Comparison of ENCODE assay signal across 13 mouse cellular contexts in the genomic region with DNA sequence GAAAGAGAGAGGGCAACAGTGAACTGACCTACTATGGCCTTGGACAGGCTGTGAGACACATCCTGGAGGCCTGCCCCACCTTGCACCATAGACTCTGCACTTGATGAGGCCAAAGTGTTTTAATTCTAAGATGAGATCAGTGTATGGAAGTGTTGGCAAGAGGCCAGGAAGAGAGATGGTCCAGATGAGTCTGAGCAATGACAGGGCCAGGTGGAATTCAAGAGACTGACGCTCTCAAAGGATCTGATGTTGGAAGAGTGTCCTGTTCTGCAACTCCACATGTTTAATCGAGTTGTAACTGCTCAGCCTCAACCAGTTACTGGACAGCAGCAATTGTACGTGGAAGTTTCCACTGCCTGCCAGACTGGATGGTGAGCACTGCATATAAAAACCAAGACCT. TPM values are rescaled to one million over a fixed set of nuclear protein-coding genes. Genes with fewer than 3 reads are reported as not detected.
DNase-seq lines count a peak whose midpoint lies in the region; ATAC-seq and TF ChIP-seq lines count a peak whose summit lies in the region.
"Had no signal": no experiment of that assay in that cellular context is flagged by ENCODE, and none has a peak within 500 bp of the region (broad histone marks: within the 10 kb centered on the region; RNA-seq: fewer than 3 reads in every experiment).

No protein-coding gene starts in this region.

- no peak for TF ChIP-seq EP300 in heart, adult 2 months (IDR thresholded peaks at IDR 0.05; ENCODE audit: insufficient read depth, low read depth, low read length)

- H3K36me3 ChIP-seq in heart, adult 2 months (ENCODE audit: control insufficient read depth, insufficient read depth, low read length) = peaks cover 19% of the 10 kb centered on the region
- peaks cover 85% of the 10 kb centered on the region for H3K36me3 ChIP-seq in embryonic facial prominence, embryonic 15.5 days
- H3K36me3 ChIP-seq in small intestine, adult 2 months (ENCODE audit: control insufficient read depth, insufficient read depth, low read length) = peaks cover 83% of the 10 kb centered on the region

- no peak for TF ChIP-seq CTCF in heart, adult 2 months (IDR thresholded peaks at IDR 0.05)
- TF ChIP-seq CTCF in small intestine, adult 2 months (IDR thresholded peaks at IDR 0.05; ENCODE audit: extremely low read depth, insufficient read length, insufficient replicate concordance, low read depth, low read length) = no peak

- no peaks in the 10 kb centered on the region for H3K9me3 ChIP-seq in embryonic facial prominence, embryonic 15.5 days (replicated peaks)
- H3K9me3 ChIP-seq: liver, embryonic 13.5 days; megakaryocyte, embryonic 14.5 days had no signal

- DNase-seq in heart, adult 2 months = peak in 1 of 2 experiments; percentile 23
- DNase-seq in heart, postnatal 25 days (ENCODE audit: low spot score) = no peak
- DNase-seq in kidney, adult 11 months = peak; percentile 30
- DNase-seq in kidney, postnatal 4 days = no peak
- DNase-seq in left cerebral cortex, adult 18-20 months (ENCODE audit: low spot score in 2 of 2) = no peak
- DNase-seq: B cell, adult 2 months; liver, embryonic 13.5 days; spleen, adult 18-20 months; thymus, postnatal 4 days had no signal

- 43% methylated on average over 3 of the region's 3 CpGs for WGBS in heart, adult 2 months
- 61% methylated on average over 3 of the region's 3 CpGs for WGBS in embryonic facial prominence, embryonic 15.5 days
- 74% methylated on average over 3 of the region's 3 CpGs for WGBS in small intestine, adult 2 months

- no peak for TF ChIP-seq POLR2A in heart, adult 2 months (IDR thresholded peaks at IDR 0.05; ENCODE audit: insufficient read depth, low read depth, low read length)
- no peak for TF ChIP-seq POLR2A in small intestine, adult 2 months (IDR thresholded peaks at IDR 0.05; ENCODE audit: low read depth, low read length)

- H3K4me1 ChIP-seq in heart, adult 2 months (ENCODE audit: control insufficient read depth, insufficient read depth, low read length) = peaks cover 2% of the 10 kb centered on the region; the same call in 1 of the 2 replicates
- peaks cover 2% of the 10 kb centered on the region for H3K4me1 ChIP-seq in embryonic facial prominence, embryonic 15.5 days
- no peaks in the 10 kb centered on the region for H3K4me1 ChIP-seq in small intestine, adult 2 months (ENCODE audit: control insufficient read depth, insufficient read depth, insufficient read length, low read length)
- H3K4me1 ChIP-seq: liver, embryonic 13.5 days had no signal

- ATAC-seq in embryonic facial prominence, embryonic 15.5 days (ENCODE audit: insufficient number of reproducible peaks, low FRiP score, low TSS enrichment, low read depth) = 0 out of 2 replicates have a peak, but pooled peaks have one; percentile 27

- H3K79me2 ChIP-seq in heart, adult 2 months (replicated peaks; ENCODE audit: control insufficient read depth, insufficient read depth, low read length) = no peaks in the 10 kb centered on the region

- no peak overlapping the region for H3K4me2 ChIP-seq in embryonic facial prominence, embryonic 15.5 days (replicated peaks)
- H3K4me2 ChIP-seq: liver, embryonic 13.5 days had no signal

- no peak overlapping the region for H3K9ac ChIP-seq in heart, adult 2 months (ENCODE audit: low read depth, low read length)
- H3K9ac ChIP-seq in embryonic facial prominence, embryonic 15.5 days = no peak overlapping the region
- H3K9ac ChIP-seq: liver, embryonic 13.5 days had no signal

- H3K27me3 ChIP-seq in heart, adult 2 months (ENCODE audit: control insufficient read depth, insufficient read depth, low read length) = no peaks in the 10 kb centered on the region
- H3K27me3 ChIP-seq in embryonic facial prominence, embryonic 15.5 days = no peaks in the 10 kb centered on the region
- H3K27me3 ChIP-seq in small intestine, adult 2 months (ENCODE audit: control insufficient read depth, insufficient read depth, low read length) = no peaks in the 10 kb centered on the region
- H3K27me3 ChIP-seq: liver, embryonic 13.5 days had no signal

- intact Hi-C loops in heart, adult 2 months (cut with DNase I) = no loop called here
- intact Hi-C loops in heart, postnatal 25 days (cut with DNase I) = no loop called here

- H3K4me3 ChIP-seq in heart, adult 2 months = no peak overlapping the region
- H3K4me3 ChIP-seq in embryonic facial prominence, embryonic 15.5 days (replicated peaks) = no peak overlapping the region
- no peak overlapping the region for H3K4me3 ChIP-seq in small intestine, adult 2 months (ENCODE audit: low read depth, low read length)
- H3K4me3 ChIP-seq: left cerebral cortex, adult 2 months; liver, embryonic 13.5 days; megakaryocyte, embryonic 14.5 days had no signal

- H3K27ac ChIP-seq in heart, adult 2 months = peak overlapping the region; percentile 61
- H3K27ac ChIP-seq in embryonic facial prominence, embryonic 15.5 days (replicated peaks) = no peak overlapping the region
- peak overlapping the region; percentile 40; the same call in 1 of the 2 replicates for H3K27ac ChIP-seq in small intestine, adult 2 months (ENCODE audit: insufficient read depth, low read depth, low read length)
- H3K27ac ChIP-seq: liver, embryonic 13.5 days had no signal

RNA-seq across cellular contexts. Expression of a gene that starts 26.4 kb away (rescaled TPM):
- 100 to 1,000 TPM; 800 to 832 TPM for total RNA-seq in heart, adult 2 months (2021)
- 523 and 821 TPM in 2 replicates for polyA plus RNA-seq in heart, adult 2 months (2012; rRNA removed)
- total RNA-seq in heart, postnatal 25 days (2021) = 100 to 1,000 TPM; 660 to 766 TPM
- 116 and 123 TPM in 2 replicates for polyA plus RNA-seq in embryonic facial prominence, embryonic 15.5 days (2015; fragmentation: Nextera tagmentation; extraction: Ambion mirVana)
- polyA plus RNA-seq in small intestine, adult 2 months (2012; rRNA removed) = 458 and 1,132 TPM in 2 replicates
- total RNA-seq in left cerebral cortex, adult 18-20 months (2021) = 1,000 to 10,000 TPM; 1,009 to 1,025 TPM
